7 mouse cellular contexts compared by ENCODE assay signal in the genomic region with DNA sequence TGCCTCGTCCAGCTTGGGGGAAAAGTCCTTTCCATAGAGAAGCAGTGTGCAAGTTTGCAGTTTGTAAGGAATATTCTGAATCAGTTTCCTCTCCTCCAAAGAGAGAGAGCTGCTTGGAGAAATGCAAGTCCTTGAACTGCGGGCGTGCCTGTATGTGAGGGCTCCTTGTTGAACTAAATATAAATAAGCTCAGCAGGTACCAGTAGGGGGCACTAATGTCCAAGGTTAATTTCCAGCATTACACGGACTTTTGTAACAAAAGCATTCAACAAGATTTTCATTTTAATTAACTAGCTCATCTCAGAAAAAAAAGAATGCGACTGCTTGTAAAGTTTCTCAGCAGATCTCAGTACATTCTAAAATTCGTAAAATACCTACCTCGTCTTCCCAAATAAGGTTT. TPM values are rescaled to one million over a fixed set of nuclear protein-coding genes. Genes with fewer than 3 reads are reported as not detected.
DNase-seq lines count a peak whose midpoint lies in the region.

No protein-coding gene starts in this region.

- intact Hi-C loops in left cerebral cortex, postnatal 14 days (cut with DNase I): loop anchor here (1.0 kb wide), 1 partner anchor 132 kb away; no protein-coding TSS in a partner anchor

- DNase-seq in ovary, postnatal 14 days (ENCODE audit: low spot score): peak; percentile 49
- no peak for DNase-seq in ovary, postnatal 36 days (ENCODE audit: low spot score)
- DNase-seq in ZHBTc4 (ENCODE audit: low read depth, low spot score): peak; percentile 52
- peak; percentile 51 for DNase-seq in cerebellum, adult 9-11 months
- DNase-seq in heart, adult 9 months (ENCODE audit: low spot score in 2 of 2): peak; percentile 30 to 75
- peak; percentile 77 to 81 for DNase-seq in left cerebral cortex, postnatal 14 days (ENCODE audit: low spot score in 2 of 2)
- DNase-seq in right cerebral cortex, adult 2 months (ENCODE audit: low spot score in 2 of 2): peak; percentile 67 to 75

RNA-seq across cellular contexts. Expression of a gene that starts 13.9 kb away (rescaled TPM):
- 10 to 100 TPM; 59.4 to 60.9 TPM for total RNA-seq in left cerebral cortex, postnatal 14 days (2021)
